Mouse (Mus musculus): ENCODE measurements around the gene Abca8a.
A peak's percentile ranks its signal among the peaks of the same experiment; 100 is the strongest.

The Abca8a gene

GRCm38 (mm10) chr11:110095858-110096257 lies at the start of gene Abca8a:
Gene Abca8a (minus strand): TSS chr11:110095978.
- peak; percentile 42 for DNase-seq

GRCm38 (mm10) chr11:110145421-110145820 lies 49.6 kb upstream of the Abca8a start:
- peak; percentile 8 for DNase-seq

- no peak for DNase-seq
These were observed 35.0 kb upstream of the Abca8a start for GRCm38 (mm10) chr11:110130760-110131159.

- DNase-seq: peak; percentile 20
These were observed 15.4 kb upstream of the Abca8a start for GRCm38 (mm10) chr11:110111137-110111536.

- DNase-seq: no peak
These were observed 5.7 kb upstream of the Abca8a start for GRCm38 (mm10) chr11:110101437-110101836.

GRCm38 (mm10) chr11:110098901-110099300 lies 3.1 kb upstream of the Abca8a start:
- DNase-seq: no peak

GRCm38 (mm10) chr11:110097465-110097864 lies 1.7 kb upstream of the Abca8a start:
- DNase-seq: no peak

- DNase-seq: no peak
These were observed 865 bp downstream of the Abca8a start for GRCm38 (mm10) chr11:110094846-110095380.

- DNase-seq: no peak
These were observed 1.5 kb downstream of the Abca8a start for GRCm38 (mm10) chr11:110094236-110094635.

- DNase-seq: no peak
These were observed 4.5 kb downstream of the Abca8a start for GRCm38 (mm10) chr11:110091328-110091727.

- no peak for DNase-seq
These were observed 23.6 kb downstream of the Abca8a start for GRCm38 (mm10) chr11:110072158-110072557.

- no peak for DNase-seq
These were observed 34.7 kb downstream of the Abca8a start for GRCm38 (mm10) chr11:110061032-110061431.

GRCm38 (mm10) chr11:110060127-110060526 lies 35.7 kb downstream of the Abca8a start:
- DNase-seq: no peak

- DNase-seq: no peak
These were observed 42.1 kb downstream of the Abca8a start for GRCm38 (mm10) chr11:110053681-110054080.

- no peak for DNase-seq
These were observed 58.0 kb downstream of the Abca8a start for GRCm38 (mm10) chr11:110037795-110038194.

GRCm38 (mm10) chr11:110028913-110029695 lies 66.7 kb downstream of the Abca8a start:
- DNase-seq: no peak

GRCm38 (mm10) chr11:110010836-110011546 lies 84.8 kb downstream of the Abca8a start:
- no peak for DNase-seq

- peak; percentile 90 for DNase-seq
These were observed 100.2 kb downstream of the Abca8a start, which contains the start of gene Abca8b for GRCm38 (mm10) chr11:109995624-109996023. Gene Abca8b (minus strand): TSS chr11:109995845.

GRCm38 (mm10) chr11:109995013-109995412 lies 100.8 kb downstream of the Abca8a start:
- DNase-seq: peak; percentile 47

GRCm38 (mm10) chr11:109994014-109994413 lies 101.8 kb downstream of the Abca8a start:
- no peak for DNase-seq

GRCm38 (mm10) chr11:109991270-109991669 lies 104.5 kb downstream of the Abca8a start:
- no peak for DNase-seq

- DNase-seq: no peak
These were observed 105.5 kb downstream of the Abca8a start for GRCm38 (mm10) chr11:109990256-109990655.

- no peak for DNase-seq
These were observed 107.6 kb downstream of the Abca8a start for GRCm38 (mm10) chr11:109988164-109988563.

All from layer of hippocampus, adult 9-11 months (tissue).